ENCODE assay signal across 11 mouse cellular contexts in the genomic region with DNA sequence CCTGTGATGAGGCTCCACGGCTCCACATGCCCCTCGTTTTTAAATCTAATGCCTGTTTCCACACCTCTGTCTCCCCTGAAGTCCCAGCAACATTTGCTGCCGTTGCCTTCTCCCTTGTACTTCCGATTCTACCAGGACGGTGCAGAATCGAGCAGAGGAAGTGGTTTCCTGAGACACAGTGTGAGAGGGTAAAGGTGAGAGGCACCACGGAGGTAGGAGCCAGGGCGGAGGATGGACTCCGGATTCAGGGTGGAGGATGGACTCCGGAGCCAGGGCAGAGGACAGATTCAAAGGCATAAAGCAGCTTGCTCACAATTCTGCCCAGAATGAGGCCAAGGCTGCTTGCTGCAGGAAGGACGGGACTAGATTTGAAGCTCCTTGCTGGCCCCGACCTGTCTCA.
DNase-seq lines count a peak whose midpoint lies in the region; TF ChIP-seq lines count a peak whose summit lies in the region.
"Had no signal": no experiment of that assay in that cellular context is flagged by ENCODE, and none has a peak within 500 bp of the region (broad histone marks: within the 10 kb centered on the region; RNA-seq: fewer than 3 reads in every experiment).

No protein-coding gene starts in this region.

- no peaks in the 10 kb centered on the region for H3K27me3 ChIP-seq in heart, embryonic 10.5 days (ENCODE audit: insufficient read depth, poor library complexity, severe bottlenecking)
- H3K27me3 ChIP-seq: liver, embryonic 13.5 days had no signal

- H3K4me3 ChIP-seq in heart, embryonic 10.5 days = no peak overlapping the region
- H3K4me3 ChIP-seq in layer of hippocampus, adult 2 months = no peak overlapping the region
- H3K4me3 ChIP-seq: liver, embryonic 13.5 days had no signal

- no peak for TF ChIP-seq CTCF in layer of hippocampus, adult 2 months (conservative IDR thresholded peaks at IDR 0.05)

- 62% methylated on average over 12 of the region's 12 CpGs for WGBS in heart, embryonic 10.5 days

- DNase-seq in heart, embryonic 10.5 days (ENCODE audit: low spot score) = no peak
- DNase-seq in heart, postnatal 10 days = no peak
- DNase-seq in thymus, postnatal 25 days = peak; percentile 6
- no peak for DNase-seq in thymus, postnatal 0 days (ENCODE audit: low spot score)
- DNase-seq in kidney, postnatal 25 days = peak; percentile 43 to 80
- DNase-seq in yolk sac, embryonic 10.5 days (ENCODE audit: low spot score) = peak; percentile 31
- no peak for DNase-seq in frontal cortex, postnatal 25 days (ENCODE audit: low spot score in 2 of 2)
- DNase-seq in layer of hippocampus, adult 2 months (ENCODE audit: low spot score in 2 of 2) = no peak
- DNase-seq: cerebellum, postnatal 14 days; liver, embryonic 13.5 days had no signal

- no peaks in the 10 kb centered on the region for H3K9me3 ChIP-seq in heart, embryonic 10.5 days
- H3K9me3 ChIP-seq: G1E; liver, embryonic 13.5 days had no signal

- intact Hi-C loops in heart, postnatal 10 days (cut with DNase I) = no loop called here

- H3K27ac ChIP-seq in heart, embryonic 10.5 days = peak overlapping the region; percentile 12
- no peak overlapping the region for H3K27ac ChIP-seq in layer of hippocampus, adult 2 months
- H3K27ac ChIP-seq: liver, embryonic 13.5 days had no signal

- peaks cover 6% of the 10 kb centered on the region; the same call in 1 of the 2 replicates for H3K4me1 ChIP-seq in heart, embryonic 10.5 days
- H3K4me1 ChIP-seq: liver, embryonic 13.5 days had no signal

- H3K36me3 ChIP-seq in heart, embryonic 10.5 days = no peaks in the 10 kb centered on the region
- H3K36me3 ChIP-seq: G1E; liver, embryonic 13.5 days had no signal

Comparison
In these comparisons a context has a peak if more than half of its experiments do, and no peak if none do; other contexts are left out.
1. DNase-seq: peak in thymus, postnatal 25 days (single experiment), kidney, postnatal 25 days (2 of 2) and yolk sac, embryonic 10.5 days (single experiment); none in heart, embryonic 10.5 days (single experiment), heart, postnatal 10 days (0 of 2), thymus, postnatal 0 days (single experiment), frontal cortex, postnatal 25 days (0 of 2) and layer of hippocampus, adult 2 months (0 of 2).